Mouse (Mus musculus) left cerebral cortex, adult 9 months (tissue): ENCODE data around the gene 1700113H08Rik.

Experiments
- DNase-seq, 2 experiments: peaks; one replicate each; pipeline ENCODE4 v3.0.0; 2022; ENCODE audit warnings: low spot score in 2 of 2

Gene 1700113H08Rik

DNA sequence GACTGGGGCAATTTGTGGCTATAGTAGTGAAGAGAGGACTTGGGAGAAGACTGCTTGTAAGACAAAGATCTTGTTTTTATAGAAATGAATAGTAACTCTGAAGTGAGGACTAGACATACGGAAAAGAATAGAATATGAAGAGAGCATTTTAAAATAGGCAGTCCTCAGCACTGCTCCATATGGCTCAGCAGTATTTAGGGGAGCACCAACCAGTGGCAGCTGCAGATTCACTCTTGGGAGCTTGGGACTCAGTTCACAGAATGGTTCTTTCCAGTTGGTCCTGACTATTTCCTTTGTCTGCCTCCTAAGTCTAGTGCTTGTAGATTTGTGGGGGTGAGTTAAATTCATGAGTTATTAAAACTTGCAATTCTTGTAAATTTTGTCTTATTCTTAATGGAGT lies 151.6 kb downstream of the 1700113H08Rik start:
- peak in 1 of 2 experiments; percentile 23 for DNase-seq

DNA sequence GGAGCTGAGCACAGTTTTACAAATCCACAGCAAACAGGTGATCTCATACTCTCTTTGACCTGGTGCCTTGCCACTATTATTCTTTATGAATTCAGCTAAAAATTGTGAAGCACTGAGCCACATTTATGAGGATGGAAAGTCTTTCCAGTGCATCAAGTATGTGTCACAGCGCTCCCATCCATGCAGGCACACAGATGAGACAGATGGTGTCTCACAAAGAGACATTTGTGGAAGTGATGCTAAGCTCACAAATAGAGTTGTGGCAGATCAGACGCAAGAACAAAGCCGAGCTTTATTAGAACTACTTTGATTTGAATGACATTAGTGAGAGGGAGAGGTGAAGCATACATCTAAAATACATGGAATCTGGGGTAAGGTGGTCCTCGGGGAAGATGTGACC lies 153.2 kb downstream of the 1700113H08Rik start:
- peak in 1 of 2 experiments; percentile 9 for DNase-seq

DNA sequence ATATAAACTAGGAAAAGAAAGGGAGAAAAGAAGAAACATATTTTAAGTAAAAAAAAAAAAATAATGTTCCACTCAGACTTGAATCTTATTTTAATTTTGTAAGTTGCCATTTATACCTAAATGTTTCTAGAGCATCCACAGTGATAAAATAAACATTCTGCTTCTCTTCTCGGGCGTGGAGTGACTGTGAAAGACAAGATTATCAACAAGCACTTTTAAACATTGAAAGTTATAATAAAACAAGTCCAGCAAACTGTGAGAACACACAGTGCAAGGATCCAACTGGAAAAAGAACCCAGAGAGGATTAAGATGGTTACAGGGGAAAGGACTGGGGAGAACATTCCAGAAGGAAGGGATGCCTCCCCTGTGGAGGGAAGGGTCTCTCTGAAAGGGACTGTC lies 155.0 kb downstream of the 1700113H08Rik start:
- DNase-seq: no peak

DNA sequence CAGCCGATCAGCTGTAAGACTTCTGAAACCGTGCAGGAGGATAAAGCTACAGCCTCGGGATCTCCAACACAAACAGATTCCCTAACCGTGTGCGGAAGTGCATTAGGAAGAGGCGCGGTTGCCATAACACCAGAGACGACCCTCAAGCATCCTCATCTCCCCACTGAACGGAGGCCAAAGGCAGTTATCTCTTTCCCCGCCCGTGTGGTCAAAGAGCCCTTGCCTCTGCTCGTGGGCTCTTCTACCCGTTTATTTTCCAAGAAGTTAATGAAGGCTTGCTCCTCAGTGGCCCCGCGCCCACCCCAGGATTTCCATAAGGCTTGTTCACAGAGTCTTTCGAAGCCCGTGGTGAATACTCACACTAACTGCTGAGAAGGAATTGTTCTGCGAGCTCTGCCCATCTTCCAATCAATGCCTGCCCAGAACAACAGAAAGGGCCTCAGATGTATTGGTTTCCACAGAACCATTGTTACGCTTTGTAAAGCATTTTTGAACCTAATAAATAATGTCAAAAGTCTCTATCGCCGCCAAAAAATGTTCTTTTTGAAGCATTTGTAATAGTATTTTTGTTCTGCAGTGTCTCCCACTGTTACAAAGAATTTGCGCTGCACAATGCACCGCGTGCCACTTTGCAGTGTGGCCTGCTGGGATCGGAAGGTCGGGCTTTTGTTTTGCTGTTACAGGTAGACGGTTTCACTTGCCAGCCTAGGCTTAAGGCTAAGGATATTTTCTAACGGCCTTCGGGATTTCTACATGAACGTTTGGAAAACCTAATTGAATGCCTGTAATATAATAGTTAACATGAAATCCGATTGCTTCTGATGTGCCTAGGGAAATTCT lies 172.4 kb downstream of the 1700113H08Rik start:
- no peak for DNase-seq

DNA sequence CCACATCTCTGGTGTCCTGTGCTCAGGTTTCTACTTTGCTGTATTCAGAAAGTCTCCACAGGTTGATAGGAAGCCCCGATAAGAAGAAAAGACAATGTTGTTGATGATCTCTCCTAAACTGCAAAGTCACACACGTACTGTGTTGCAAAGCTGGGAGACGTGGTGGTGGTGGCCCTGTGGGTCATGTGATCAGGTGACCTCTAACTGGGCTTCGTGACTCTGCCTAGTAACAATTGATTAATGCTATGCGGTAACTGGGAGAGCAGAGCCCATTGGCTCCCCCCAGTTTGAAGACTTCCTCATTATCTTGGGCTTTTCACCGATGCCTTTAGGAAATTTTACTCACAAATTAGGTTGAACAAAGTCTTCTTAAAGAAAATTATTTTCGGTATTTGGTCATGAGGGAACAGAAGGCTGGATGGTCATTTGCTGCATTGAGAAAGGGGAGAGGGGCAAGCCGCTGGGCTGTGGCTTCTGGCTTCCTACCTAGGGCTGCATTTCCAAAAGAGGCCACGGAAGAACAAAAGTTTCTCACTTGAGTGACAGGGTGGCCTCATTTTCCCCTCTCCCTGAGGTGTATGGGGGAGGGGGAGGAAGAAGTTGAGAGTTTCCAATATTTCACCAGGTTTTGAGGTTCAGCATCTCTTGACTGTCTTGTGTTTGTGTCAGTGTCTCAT lies 181.6 kb downstream of the 1700113H08Rik start:
- DNase-seq: no peak

DNA sequence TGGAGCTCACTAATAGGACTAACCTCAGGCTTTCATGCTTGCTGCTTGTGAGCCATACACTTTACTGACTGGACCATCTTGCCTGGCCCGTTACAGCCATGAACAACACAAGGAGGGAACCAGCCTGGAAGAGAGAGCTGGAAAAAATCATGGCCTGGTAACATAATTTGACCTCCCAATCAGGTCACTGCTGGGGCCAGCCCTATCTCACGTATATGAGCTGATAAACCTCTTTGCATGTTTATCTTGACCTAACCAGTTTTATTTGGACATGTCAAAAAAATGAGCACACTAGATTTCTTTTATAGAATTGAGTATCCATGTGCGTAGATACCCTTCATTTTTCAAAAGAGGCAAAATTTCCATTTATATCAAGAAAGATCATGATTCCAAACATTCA lies 213.9 kb downstream of the 1700113H08Rik start:
- no peak for DNase-seq

DNA sequence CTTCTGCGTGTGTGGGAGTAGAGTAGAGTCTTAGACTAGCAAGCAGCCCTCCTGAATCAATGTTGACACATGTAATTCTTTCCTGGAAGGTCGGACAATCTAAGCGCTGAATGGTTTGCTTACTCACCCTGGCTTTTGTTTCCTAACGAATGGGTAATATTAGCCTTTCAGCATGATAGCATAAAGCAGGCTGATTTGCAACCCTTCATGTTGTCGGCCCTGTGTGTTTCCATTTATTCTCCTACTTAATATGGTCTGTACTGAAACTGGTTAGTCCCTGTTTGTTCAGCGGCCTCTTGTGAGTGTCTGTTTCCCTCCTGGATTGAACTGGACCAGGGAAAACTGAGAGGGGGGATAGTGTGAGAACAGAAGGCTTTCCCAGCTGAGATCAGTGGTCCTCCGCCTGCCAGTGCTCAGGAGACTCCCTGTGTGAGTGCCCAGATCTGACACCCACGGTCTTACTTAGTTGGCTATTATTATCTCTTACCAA lies 214.3 kb downstream of the 1700113H08Rik start:
- no peak for DNase-seq

DNA sequence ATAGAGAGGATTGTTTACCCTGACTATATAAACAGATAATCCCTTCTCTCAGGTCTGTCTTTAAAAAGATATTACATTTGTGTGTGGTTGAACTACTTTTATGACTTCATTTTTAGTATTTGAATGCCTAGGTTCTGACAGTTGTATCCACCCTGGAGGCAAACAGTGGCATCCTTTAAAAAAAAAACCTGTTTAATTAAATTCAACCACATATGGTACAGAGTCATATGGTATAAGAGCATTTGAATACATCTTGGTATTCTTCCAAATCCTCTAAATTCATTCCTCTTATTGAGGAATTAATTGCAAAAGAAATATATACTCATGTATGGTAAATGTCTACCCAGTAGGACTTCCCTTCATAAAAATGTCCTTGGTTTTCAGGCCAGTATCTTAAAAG lies 217.2 kb downstream of the 1700113H08Rik start:
- DNase-seq: no peak
